Mouse (Mus musculus) cerebellum, postnatal 25 days (tissue): ENCODE data around the gene Galntl6.
"Not testable (repeated sequence)": the region's sequence is repeated elsewhere in the genome, so short reads cannot be mapped to it uniquely, and the experiment has no call there.

Experiments
- DNase-seq, 2 experiments: peaks; one replicate each; pipeline ENCODE4 v3.0.0; 2021; ENCODE audit warnings: mixed read lengths in 2 of 2

Gene Galntl6

GRCm38 (mm10) chr8:58604751-58605150, 307.7 kb downstream of the Galntl6 start:
- no peak for DNase-seq

DNA sequence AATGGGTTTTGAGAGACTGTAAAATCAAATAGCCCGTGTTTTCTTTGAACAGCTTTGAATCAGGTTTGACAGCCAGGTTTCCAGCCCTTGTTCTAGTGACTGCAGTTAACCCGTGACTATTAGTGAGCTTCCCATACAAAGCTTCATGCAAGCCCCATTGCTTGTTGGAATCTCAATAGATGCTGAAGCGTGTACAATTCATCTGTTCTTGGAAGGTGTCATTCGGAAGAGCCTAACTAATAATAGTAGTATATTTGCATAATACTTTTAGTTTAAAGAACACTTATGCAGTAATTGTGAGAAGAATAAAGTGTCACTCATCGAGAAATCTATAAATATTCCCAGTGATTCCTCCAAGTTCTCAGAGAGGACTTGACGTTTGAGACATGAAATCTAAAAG, 314.6 kb downstream of the Galntl6 start:
- DNase-seq, result no peak

DNA sequence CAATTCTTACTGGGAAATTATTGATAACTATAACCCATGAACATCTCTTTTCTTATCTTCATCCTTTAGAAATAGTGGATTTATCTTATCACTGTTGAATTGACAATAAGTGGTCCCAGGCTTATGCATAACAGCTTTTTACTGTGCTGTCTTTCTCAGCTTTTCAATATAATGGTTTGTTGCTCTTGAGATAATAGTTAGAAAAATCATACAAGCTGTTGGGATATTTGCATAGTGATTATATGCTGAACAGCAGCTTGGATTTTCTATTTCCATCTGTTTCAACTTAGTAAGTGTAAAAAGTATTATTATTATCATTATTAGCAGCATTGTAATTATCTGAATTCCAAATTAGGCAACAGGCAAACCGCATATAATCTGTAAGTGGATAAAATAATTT, 337.1 kb downstream of the Galntl6 start:
- DNase-seq, result no peak

DNA sequence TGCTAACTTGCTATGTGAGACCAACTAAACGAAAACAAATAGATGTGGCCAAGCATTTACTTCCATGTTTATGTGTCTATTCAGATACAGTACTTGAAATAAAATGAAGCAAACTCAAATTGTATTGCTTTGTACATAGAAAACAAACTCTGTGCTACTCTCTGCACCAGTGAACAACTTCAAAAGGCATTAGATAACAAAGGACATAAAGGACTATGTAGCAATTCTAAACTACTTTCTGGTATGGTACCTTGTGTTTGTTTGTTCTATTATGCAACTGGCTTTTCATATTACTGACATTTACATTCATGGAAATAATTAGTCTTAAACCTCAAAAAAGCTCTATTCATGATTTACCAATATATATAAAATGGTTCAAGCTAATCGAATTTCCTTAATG, 344.4 kb downstream of the Galntl6 start:
- DNase-seq, result no peak

DNA sequence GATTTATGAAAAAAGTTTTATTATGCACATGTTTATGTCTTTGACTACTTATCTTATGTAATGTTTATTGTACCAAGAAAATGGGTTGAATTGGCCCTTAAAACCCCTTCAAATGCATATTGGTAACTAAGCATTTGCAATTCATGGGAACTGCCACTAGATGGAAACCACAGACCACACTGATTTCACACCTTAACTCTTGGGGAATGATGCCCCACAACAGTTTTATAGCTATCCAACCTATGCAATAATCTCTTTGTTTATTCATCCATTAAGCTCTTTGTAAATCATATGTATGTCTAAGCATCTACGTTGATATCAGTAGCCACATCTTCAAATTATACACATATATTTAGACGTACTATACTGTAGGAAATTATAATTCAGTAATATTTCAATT, 346.3 kb downstream of the Galntl6 start:
- DNase-seq, result peak in 1 of 2 experiments; percentile 39

- DNase-seq, result peak; percentile 33 to 47
These were observed 376.7 kb downstream of the Galntl6 start for GRCm38 (mm10) chr8:58535781-58536180.

DNA sequence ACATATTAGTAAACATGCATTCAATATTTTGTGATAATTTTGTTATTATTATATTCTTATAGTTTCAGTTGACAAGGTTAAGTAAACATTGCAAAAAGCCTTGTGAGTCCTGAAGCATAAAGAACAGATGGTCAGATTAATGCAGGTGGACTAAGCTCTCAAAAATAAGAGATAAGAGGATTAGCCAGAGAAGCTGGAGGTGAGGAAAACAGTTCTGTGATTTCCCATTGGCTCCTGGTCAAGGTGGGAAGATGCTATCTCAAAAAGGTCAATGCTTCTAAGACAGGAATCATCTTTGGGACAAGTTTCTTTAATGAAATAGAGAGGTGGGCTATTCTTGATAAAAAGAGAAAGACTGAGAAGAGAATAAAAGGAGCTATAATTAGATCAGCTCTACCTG, 377.8 kb downstream of the Galntl6 start:
- DNase-seq, result peak; percentile 11 to 25

GRCm38 (mm10) chr8:58523443-58523842, 389.0 kb downstream of the Galntl6 start:
- no peak for DNase-seq

DNA sequence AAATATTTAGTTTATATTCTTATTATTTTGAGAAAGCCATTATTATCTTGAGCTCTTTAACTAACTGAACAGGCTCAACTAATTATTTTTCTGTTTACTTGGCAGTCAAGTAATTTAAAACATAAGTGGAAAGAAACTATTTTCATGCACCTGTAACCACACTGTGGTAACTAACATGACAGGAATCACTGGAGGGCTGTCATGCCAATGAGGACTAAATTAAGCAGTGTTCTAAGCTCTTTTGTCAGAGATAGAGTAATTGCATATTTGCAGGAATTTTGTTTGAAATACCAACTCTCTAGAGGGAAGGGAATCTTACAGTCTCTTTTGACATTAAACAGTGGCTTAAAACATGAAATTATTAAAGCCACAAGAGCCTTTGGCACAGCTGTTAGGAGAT, 390.5 kb downstream of the Galntl6 start:
- no peak for DNase-seq

GRCm38 (mm10) chr8:58510516-58510915, 401.9 kb downstream of the Galntl6 start:
- DNase-seq, result no peak

DNA sequence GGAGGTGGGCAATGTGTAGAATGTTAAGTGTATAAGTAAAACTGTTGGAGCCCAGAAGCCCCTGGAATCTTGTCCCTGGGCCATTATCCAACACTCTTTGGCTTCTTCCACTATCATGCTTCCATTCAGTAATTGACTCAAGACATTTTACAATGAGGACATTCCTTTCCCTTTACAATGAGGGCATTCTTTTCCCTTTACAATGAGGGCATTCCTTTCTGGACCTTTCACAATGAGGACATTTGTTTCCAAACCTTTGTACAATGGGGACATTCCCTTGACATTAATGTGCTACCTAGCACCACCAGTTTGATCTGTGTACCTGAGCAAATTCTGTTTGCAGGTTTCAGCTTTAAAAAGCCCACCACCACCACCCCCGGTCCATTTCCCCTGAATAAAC, 403.4 kb downstream of the Galntl6 start:
- DNase-seq, result no peak

DNA sequence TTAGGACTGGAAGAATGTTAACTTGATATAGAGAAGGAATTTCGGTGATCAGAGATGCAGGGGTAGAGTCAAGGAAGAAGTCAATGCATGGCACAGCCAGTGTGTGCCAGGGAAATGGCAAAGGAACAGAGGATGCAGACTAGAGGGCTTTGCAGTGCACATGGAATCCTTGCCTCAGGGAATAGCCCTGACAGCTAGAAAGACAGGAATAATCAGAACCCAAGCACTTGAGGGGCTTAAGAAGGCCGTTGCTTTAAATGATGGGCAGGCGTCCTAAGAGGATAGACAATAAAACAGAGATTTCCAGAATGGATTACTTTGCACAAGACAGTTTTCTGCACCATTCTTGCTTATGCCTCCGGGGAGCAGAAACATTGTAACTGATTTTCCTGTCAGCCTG, 425.3 kb downstream of the Galntl6 start:
- no peak for DNase-seq

DNA sequence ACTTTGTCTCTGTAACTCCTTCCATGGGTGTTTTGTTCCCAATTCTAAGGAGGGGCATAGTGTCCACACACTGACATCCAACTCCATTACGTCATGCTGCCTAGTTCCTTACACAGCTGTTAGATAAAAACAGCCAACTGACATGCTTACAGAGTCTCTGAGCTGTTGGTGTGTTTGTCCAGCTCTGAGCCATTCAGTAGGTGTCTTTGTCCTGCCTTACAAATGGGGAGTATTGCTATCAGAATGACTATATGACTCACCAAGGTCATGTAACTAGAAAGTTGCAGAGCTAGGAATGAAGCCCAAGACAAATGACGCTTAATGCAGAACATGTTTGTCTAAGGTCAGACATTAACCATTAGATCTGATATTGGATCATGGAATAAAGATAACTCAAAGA, 449.1 kb downstream of the Galntl6 start:
- DNase-seq, result not testable (repeated sequence)

- no peak for DNase-seq
These were observed 469.7 kb downstream of the Galntl6 start for GRCm38 (mm10) chr8:58442696-58443095.

- DNase-seq, result no peak
These were observed 494.0 kb downstream of the Galntl6 start for GRCm38 (mm10) chr8:58418481-58418880.

DNA sequence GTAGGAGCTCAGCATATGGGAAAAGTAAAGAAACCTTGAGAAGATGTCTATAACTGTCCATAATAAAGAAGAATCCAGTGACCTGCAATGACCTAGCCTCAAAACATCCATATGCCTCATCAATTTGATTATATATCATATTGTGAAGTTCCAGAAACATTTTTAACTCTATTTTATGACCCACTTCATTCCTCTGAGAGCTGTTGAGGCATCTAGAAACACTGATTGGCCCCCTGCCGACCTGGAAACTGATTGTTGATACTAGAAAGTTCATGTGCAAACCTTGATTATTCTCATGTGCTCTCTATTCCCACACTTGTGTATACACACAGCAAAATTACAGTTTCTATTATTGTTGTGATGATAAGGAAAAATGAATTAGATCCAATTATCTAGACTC, 494.9 kb downstream of the Galntl6 start:
- no peak for DNase-seq

GRCm38 (mm10) chr8:58396500-58396899, 515.9 kb downstream of the Galntl6 start:
- no peak for DNase-seq

GRCm38 (mm10) chr8:58395879-58396278, 516.6 kb downstream of the Galntl6 start:
- DNase-seq, result no peak

- no peak for DNase-seq
These were observed 540.1 kb downstream of the Galntl6 start for GRCm38 (mm10) chr8:58372389-58372788.

GRCm38 (mm10) chr8:58371979-58372378, 540.5 kb downstream of the Galntl6 start:
- DNase-seq, result no peak

GRCm38 (mm10) chr8:58331151-58331550, 581.3 kb downstream of the Galntl6 start:
- DNase-seq, result no peak

DNA sequence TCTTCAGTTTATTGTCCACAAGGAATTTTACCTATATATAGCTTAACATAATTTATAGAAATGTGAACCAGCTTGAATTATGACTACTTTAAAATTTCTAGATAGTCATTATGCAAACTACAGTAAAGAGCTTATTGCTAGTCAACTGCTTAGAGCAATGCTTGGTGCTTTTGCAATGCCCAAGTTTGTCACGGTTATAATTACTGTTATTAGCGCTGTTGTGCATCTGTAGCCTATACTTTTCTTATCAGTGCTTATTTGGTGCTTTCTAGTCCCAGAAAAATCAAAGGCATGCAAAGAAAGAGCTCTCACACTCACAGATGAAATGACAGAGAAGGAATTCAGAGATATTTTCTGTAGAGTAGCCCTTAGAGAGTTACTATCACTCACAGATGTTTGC, 599.0 kb downstream of the Galntl6 start:
- DNase-seq, result no peak

DNA sequence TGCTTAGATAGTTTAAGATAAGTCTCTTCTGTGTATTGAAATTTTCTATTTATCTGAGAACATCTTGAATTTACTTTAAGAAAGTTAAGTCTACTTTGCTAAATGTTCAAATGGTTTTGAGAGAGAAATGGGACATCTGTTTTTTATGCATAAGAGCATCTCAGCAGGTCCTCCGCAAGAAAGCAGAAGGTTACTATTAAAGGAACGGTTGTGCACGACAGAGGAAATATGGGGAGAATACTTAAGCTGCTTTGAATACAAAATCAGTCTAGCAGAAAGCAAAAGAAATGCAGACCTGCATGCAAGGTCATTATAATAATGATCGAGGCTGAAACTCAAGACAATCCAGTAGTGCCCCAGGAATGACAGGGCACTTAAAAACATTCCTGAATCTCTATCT, 621.0 kb downstream of the Galntl6 start:
- no peak for DNase-seq

DNA sequence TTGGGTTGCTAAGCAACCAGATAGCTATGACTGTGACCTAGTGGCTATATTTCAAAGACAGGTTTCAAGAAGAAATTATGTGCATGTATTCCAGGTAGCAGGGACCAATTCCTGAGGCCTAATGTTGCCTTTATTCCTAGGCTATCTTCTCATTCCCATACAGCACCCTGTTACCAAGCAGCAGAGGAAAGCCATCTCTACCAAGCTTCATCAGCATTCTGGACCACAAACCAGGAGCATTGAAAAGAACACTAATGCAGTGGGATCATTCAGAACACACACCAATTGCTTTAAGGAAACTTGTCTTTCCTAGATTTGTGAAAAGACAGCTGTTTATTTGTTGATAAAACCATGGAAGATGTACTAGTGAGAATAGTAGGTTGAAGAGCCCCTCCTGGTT, 622.4 kb downstream of the Galntl6 start:
- no peak for DNase-seq

- DNase-seq, result no peak
These were observed 647.0 kb downstream of the Galntl6 start for GRCm38 (mm10) chr8:58265485-58265884.
